Mouse (Mus musculus) left cerebral cortex, postnatal 10 days (tissue): ENCODE results near the gene Clgn. TPM values are rescaled to one million over a fixed set of nuclear protein-coding genes. Genes with fewer than 3 reads are reported as not detected.
A peak's percentile ranks its signal among the peaks of the same experiment; 100 is the strongest.
"Not testable (repeated sequence)": the region's sequence is repeated elsewhere in the genome, so short reads cannot be mapped to it uniquely, and the experiment has no call there.

Experiments
- DNase-seq, 2 experiments: peaks; one replicate each; pipeline ENCODE4 v3.0.0; 2021 to 2022; ENCODE audit warnings: low spot score in 2 of 2, mixed read lengths in 1 of 2; ENCODE audit errors: extremely low spot score in 1 of 2
- intact Hi-C: fragments of 180-260 bp; cut with DNase I; formaldehyde crosslinking; loops from one replicate; pipeline ENCODE4 v1.15.1; 2025
- total RNA-seq, 2 experiments: library from RNA; stranded (reverse); gene quantifications; 2 replicates each; pipeline ENCODE4 v1.2.3; 2021

Clgn gene
- total RNA-seq, 2 experiments from 2014 or later = 10.8 to 11.0 TPM

GRCm38 (mm10) chr8:83418805-83419516 lies 29.3 kb downstream of the Clgn start:
- intact Hi-C loops = no loop called here
- no peak for DNase-seq

GRCm38 (mm10) chr8:83421354-83421753 lies 31.7 kb downstream of the Clgn start:
- intact Hi-C loops = no loop called here
- no peak for DNase-seq

- intact Hi-C loops = no loop called here
- peak in 1 of 2 experiments; percentile 8 for DNase-seq
These were observed 33.6 kb downstream of the Clgn start for GRCm38 (mm10) chr8:83423032-83423825.

GRCm38 (mm10) chr8:83425202-83425601 lies 35.5 kb downstream of the Clgn start:
- DNase-seq = no peak
- intact Hi-C loops = no loop called here

GRCm38 (mm10) chr8:83426104-83426759 lies 36.6 kb downstream of the Clgn start:
- intact Hi-C loops = no loop called here
- no peak for DNase-seq

GRCm38 (mm10) chr8:83426949-83427348 lies 37.3 kb downstream of the Clgn start:
- intact Hi-C loops = no loop called here
- DNase-seq = no peak

GRCm38 (mm10) chr8:83428621-83429020 lies 39.0 kb downstream of the Clgn start:
- intact Hi-C loops, DNase-seq: not testable (repeated sequence)

GRCm38 (mm10) chr8:83429071-83429524 lies 39.4 kb downstream of the Clgn start:
- intact Hi-C loops = no loop called here
- no peak for DNase-seq

- intact Hi-C loops = no loop called here
- no peak for DNase-seq
These were observed 47.4 kb downstream of the Clgn start for GRCm38 (mm10) chr8:83437077-83437476.

GRCm38 (mm10) chr8:83441656-83442242 lies 52.1 kb downstream of the Clgn start:
- peak in 1 of 2 experiments; percentile 11 for DNase-seq
- intact Hi-C loops = loop anchor here (5.0 kb wide), 1 partner anchor 126 kb away; the partner anchor contains the start of gene Ndufb7

GRCm38 (mm10) chr8:83442243-83443051 lies 52.8 kb downstream of the Clgn start:
- intact Hi-C loops = loop anchor here (5.0 kb wide), 1 partner anchor 125 kb away; the partner anchor contains the start of gene Ndufb7
- peak; percentile 96 to 100 for DNase-seq

GRCm38 (mm10) chr8:83443052-83443400 lies 53.4 kb downstream of the Clgn start:
- DNase-seq = no peak
- intact Hi-C loops = loop anchor here (5.0 kb wide), 1 partner anchor 124 kb away; the partner anchor contains the start of gene Ndufb7

GRCm38 (mm10) chr8:83449960-83450359 lies 60.3 kb downstream of the Clgn start:
- intact Hi-C loops = no loop called here
- peak in 1 of 2 experiments; percentile 36 for DNase-seq

GRCm38 (mm10) chr8:83451056-83451455 lies 61.4 kb downstream of the Clgn start:
- intact Hi-C loops = no loop called here
- DNase-seq = no peak

- intact Hi-C loops = no loop called here
- peak in 1 of 2 experiments; percentile 12 for DNase-seq
These were observed 67.5 kb downstream of the Clgn start for GRCm38 (mm10) chr8:83457121-83457520.

- intact Hi-C loops = no loop called here
- DNase-seq = no peak
These were observed 68.6 kb downstream of the Clgn start, which contains the start of gene Scoc for GRCm38 (mm10) chr8:83458222-83458621. Scoc (minus strand) TSS chr8:83458391.

- intact Hi-C loops = no loop called here
- no peak for DNase-seq
These were observed 69.9 kb downstream of the Clgn start for GRCm38 (mm10) chr8:83459606-83460005.
